Mouse (Mus musculus) ES-E14 (cell line): ENCODE results near the gene Tmprss13. TPM values are rescaled to one million over a fixed set of nuclear protein-coding genes. Genes with fewer than 3 reads are reported as not detected.

Experiments
- DNase-seq: peaks from one replicate; pipeline ENCODE4 v3.0.0-alpha.2; 2013; ENCODE audit warnings: low read depth, low spot score
- H3K27ac ChIP-seq: 2 replicates; pipeline ENCODE4 v1.5.1; 2012; ENCODE audit warnings: low read depth, mild to moderate bottlenecking, low read length, moderate library complexity, mixed read lengths; ENCODE audit not compliant: poor library complexity, insufficient read depth, severe bottlenecking
- H3K36me3 ChIP-seq: 2 replicates; pipeline ENCODE4 v1.6.1; 2012; ENCODE audit warnings: mild to moderate bottlenecking, low read length, moderate library complexity, mixed read lengths; ENCODE audit not compliant: control insufficient read depth, poor library complexity, insufficient read depth, severe bottlenecking
- H3K4me1 ChIP-seq, 2 experiments: fragments of 150-350 bp in 1 of 2; sonication (generic) in 1 of 2; 2 replicates each; pipeline ENCODE4 v1.6.1; 2012; ENCODE audit warnings: low read length in 2 of 2, mild to moderate bottlenecking in 1 of 2, mixed read lengths in 1 of 2; ENCODE audit not compliant: control insufficient read depth in 2 of 2, insufficient read depth in 2 of 2, poor library complexity in 1 of 2
- H3K4me3 ChIP-seq, 2 experiments: fragments of 150-350 bp in 1 of 2; sonication (generic) in 1 of 2; 2 replicates each; pipeline ENCODE4 v1.5.1; 2012; ENCODE audit warnings: low read length in 2 of 2, low read depth in 1 of 2, mild to moderate bottlenecking in 1 of 2, mixed read lengths in 1 of 2; ENCODE audit not compliant: insufficient read depth in 1 of 2, poor library complexity in 1 of 2, severe bottlenecking in 1 of 2
- H3K9ac ChIP-seq: 2 replicates; pipeline ENCODE4 v1.6.1; 2012; ENCODE audit warnings: low read depth, mild to moderate bottlenecking, low read length, mixed read lengths; ENCODE audit not compliant: poor library complexity, insufficient read depth, severe bottlenecking
- H3K9me3 ChIP-seq: fragments of 150-350 bp; sonication (generic); 2 replicates; pipeline ENCODE4 v1.6.1; 2012; ENCODE audit warnings: low read depth, mild to moderate bottlenecking, low read length; ENCODE audit not compliant: control insufficient read depth, insufficient read depth
- CHD2 ChIP-seq: IDR thresholded peaks from 2 replicates; pipeline ENCODE4 v1.6.1; 2014; ENCODE audit warnings: mild to moderate bottlenecking, low read depth, low read length, inconsistent platforms
- HCFC1 ChIP-seq: IDR thresholded peaks from 2 replicates; pipeline ENCODE4 v1.6.1; 2012; ENCODE audit warnings: low read length, inconsistent platforms, borderline replicate concordance; ENCODE audit not compliant: insufficient read depth
- MAFK ChIP-seq: IDR thresholded peaks from 2 replicates; pipeline ENCODE4 v1.6.1; 2014; ENCODE audit warnings: mild to moderate bottlenecking, low read depth, low read length, inconsistent platforms; ENCODE audit not compliant: insufficient read depth
- ZC3H11A ChIP-seq: IDR thresholded peaks from 2 replicates; pipeline ENCODE4 v1.6.1; 2012; ENCODE audit warnings: low read depth, mild to moderate bottlenecking, inconsistent platforms, low read length, borderline replicate concordance
- ZNF384 ChIP-seq: IDR thresholded peaks from 2 replicates; pipeline ENCODE4 v1.6.1; 2012; ENCODE audit warnings: low read depth, low read length, inconsistent platforms
- in situ Hi-C, 2 experiments: fragments of 600-800 bp; cut with MboI; formaldehyde crosslinking; loops; one replicate each; pipeline ENCODE4 v1.15.1; 2025; ENCODE audit warnings: low sequenced_read_pairs in 2 of 2, inconsistent platforms in 1 of 2; ENCODE audit not compliant: unreplicated experiment in 2 of 2
- total RNA-seq: library from RNA; depleted of rRNA; stranded (reverse); fragments of 300-350 nt; gene quantifications from 2 replicates; pipeline ENCODE4 v1.2.3, GENCODE M21; 2012

The Tmprss13 gene
- total RNA-seq, 1 experiment, result 0.22 TPM

- in situ Hi-C loops, result no loop called here
- TF ChIP-seq MAFK (no peak), ZNF384 (no peak), ZC3H11A (no peak), CHD2 (no peak), HCFC1 (no peak)
- H3K9me3 ChIP-seq, result no peaks in the 10 kb centered on the region
Observed at GRCm38 (mm10) chr9:45367716-45368115, 48.8 kb downstream of the Tmprss13 start.

GRCm38 (mm10) chr9:45368341-45368901 is 49.5 kb downstream of the Tmprss13 start:
- no peaks in the 10 kb centered on the region; the same call in 1 of the 2 replicates for H3K36me3 ChIP-seq
- H3K9me3 ChIP-seq, result no peaks in the 10 kb centered on the region
- H3K4me3 ChIP-seq, result no peak overlapping the region

More at GRCm38 (mm10) chr9:45367716-45368115, 48.8 kb downstream of the Tmprss13 start:
- Histone ChIP-seq H3K27ac (no peak overlapping the region), H3K4me1 (peaks cover 11 to 24% of the 10 kb centered on the region in 2 experiments), H3K36me3 (no peaks in the 10 kb centered on the region; the same call in 1 of the 2 replicates), H3K9ac (no peak overlapping the region), H3K4me3 (no peak overlapping the region)
- no peak for DNase-seq

GRCm38 (mm10) chr9:45370117-45370561 is 51.2 kb downstream of the Tmprss13 start, which contains the start of gene Fxyd6:
Fxyd6 (plus strand) TSS chr9:45370185.
- no peaks in the 10 kb centered on the region for H3K9me3 ChIP-seq
- H3K36me3 ChIP-seq, result no peaks in the 10 kb centered on the region; the same call in 1 of the 2 replicates
- H3K27ac ChIP-seq, result peak within 1 kb of the TSS; percentile 4; the same call in 1 of the 2 replicates
- H3K4me3 ChIP-seq, result peak within 1 kb of the TSS; percentile 80 to 89
- DNase-seq, result peak; percentile 43
- in situ Hi-C loops, result no loop called here
- H3K9ac ChIP-seq, result peak within 1 kb of the TSS; percentile 86
- no peak for TF ChIP-seq ZC3H11A
- no peak for TF ChIP-seq MAFK
- TF ChIP-seq HCFC1, result no peak
- TF ChIP-seq CHD2, result no peak
- no peak for TF ChIP-seq ZNF384
- H3K4me1 ChIP-seq, result peaks cover 13 to 37% of the 10 kb centered on the region in 2 experiments; a peak in 3 of 4 replicates

More at GRCm38 (mm10) chr9:45368341-45368901, 49.5 kb downstream of the Tmprss13 start:
- no peak overlapping the region for H3K9ac ChIP-seq
- no peak for DNase-seq
- in situ Hi-C loops, result no loop called here
- TF ChIP-seq ZNF384 (no peak), HCFC1 (no peak), CHD2 (no peak), ZC3H11A (no peak), MAFK (no peak)
- H3K27ac ChIP-seq, result no peak overlapping the region
- peaks cover 9 to 27% of the 10 kb centered on the region in 2 experiments; a peak in 3 of 4 replicates for H3K4me1 ChIP-seq

GRCm38 (mm10) chr9:45370616-45371336 is 51.9 kb downstream of the Tmprss13 start:
- H3K27ac ChIP-seq, result no peak overlapping the region; the same call in 1 of the 2 replicates
- DNase-seq, result no peak

More at GRCm38 (mm10) chr9:45370616-45371336, 51.9 kb downstream of the Tmprss13 start:
- in situ Hi-C loops, result no loop called here
- Histone ChIP-seq H3K36me3 (peaks cover 2% of the 10 kb centered on the region; the same call in 1 of the 2 replicates), H3K4me1 (peaks cover 14 to 34% of the 10 kb centered on the region in 2 experiments; a peak in 3 of 4 replicates), H3K9ac (peak overlapping the region; percentile 86), H3K4me3 (peak overlapping the region; percentile 80 to 89), H3K9me3 (no peaks in the 10 kb centered on the region)
- TF ChIP-seq CHD2 (no peak), ZC3H11A (no peak), MAFK (no peak), HCFC1 (no peak), ZNF384 (no peak)
